ENCODE assay signal across 7 mouse cellular contexts in the genomic region with DNA sequence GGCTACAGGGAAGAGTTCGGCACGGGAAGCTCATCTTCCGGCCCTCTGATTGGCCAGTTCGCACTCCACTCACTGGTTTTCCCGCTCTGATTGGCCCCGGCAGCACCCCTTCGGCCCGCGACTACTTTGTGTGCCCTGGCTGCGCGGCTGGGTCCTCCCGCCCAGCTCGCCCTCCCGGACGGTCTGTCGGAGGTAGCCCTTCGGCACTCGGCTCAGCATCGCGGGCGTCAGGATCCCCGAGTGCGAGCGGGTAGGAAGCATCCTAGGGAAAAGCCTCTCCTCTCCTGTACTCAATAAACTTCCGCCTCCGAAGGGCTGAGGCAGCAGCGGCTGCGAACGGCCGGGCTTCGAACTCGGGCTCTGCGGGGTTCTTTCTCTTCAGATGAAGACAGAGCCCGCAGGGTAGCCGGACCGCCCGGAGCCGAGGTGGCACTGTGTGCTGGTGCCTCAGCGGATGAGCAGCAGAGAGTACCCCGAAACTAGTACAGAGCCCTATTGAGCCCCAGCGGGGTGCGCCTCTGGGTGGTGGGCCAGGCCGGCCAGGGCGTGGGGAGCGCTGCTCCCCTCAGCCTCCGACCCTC. TPM values are rescaled to one million over a fixed set of nuclear protein-coding genes. Genes with fewer than 3 reads are reported as not detected.
A peak's percentile ranks its signal among the peaks of the same experiment; 100 is the strongest.
DNase-seq lines count a peak whose midpoint lies in the region; ATAC-seq lines count a peak whose summit lies in the region.

Gene Fut8 (plus strand): TSS at position 176 of the 581 bp plus-strand sequence.

- peaks cover 5% of the 10 kb centered on the region; the same call in 1 of the 2 replicates for H3K4me1 ChIP-seq in intestine, embryonic 16.5 days (ENCODE audit: control insufficient read depth, insufficient read depth, low read length)
- peaks cover 6% of the 10 kb centered on the region; the same call in 1 of the 2 replicates for H3K4me1 ChIP-seq in midbrain, embryonic 11.5 days (ENCODE audit: control insufficient read depth, insufficient read depth, low read length)

- peak; percentile 80 for ATAC-seq in intestine, embryonic 16.5 days
- ATAC-seq in midbrain, embryonic 11.5 days (ENCODE audit: low FRiP score), result peak; percentile 83

- intact Hi-C loops in gastrocnemius, postnatal 36 days (cut with DNase I), result loop anchor here (10.0 kb wide), 1 partner anchor 233 kb away; no protein-coding TSS in a partner anchor
- intact Hi-C loops in left cerebral cortex, postnatal 36 days (cut with DNase I), result loop anchor here (5.0 kb wide), 3 partner anchors 231 to 989 kb away; partner anchors contain the start of gene Gphn

- peak within 1 kb of the TSS; percentile 94 for H3K27ac ChIP-seq in intestine, embryonic 16.5 days (ENCODE audit: low read length)
- peak within 1 kb of the TSS; percentile 94 for H3K27ac ChIP-seq in midbrain, embryonic 11.5 days (ENCODE audit: low read depth, low read length)

- DNase-seq in adrenal gland, adult 18-20 months (ENCODE audit: low spot score in 2 of 2), result peak; percentile 79 to 84
- peak; percentile 95 for DNase-seq in embryo, embryonic 11 days
- peak; percentile 84 to 87 for DNase-seq in gastrocnemius, postnatal 36 days
- DNase-seq in left cerebral cortex, postnatal 36 days (ENCODE audit: low spot score in 2 of 2), result peak; percentile 89 to 90
- DNase-seq in midbrain, embryonic 11.5 days (ENCODE audit: low spot score, missing footprints), result peak; percentile 97
- peak; percentile 90 for DNase-seq in skeletal muscle tissue, adult 2 months (ENCODE audit: low read depth, low spot score)

- H3K9me3 ChIP-seq in intestine, embryonic 16.5 days (ENCODE audit: control insufficient read depth, low read length), result no peaks in the 10 kb centered on the region
- no peaks in the 10 kb centered on the region for H3K9me3 ChIP-seq in midbrain, embryonic 11.5 days (ENCODE audit: control insufficient read depth, low read length)

- peak within 1 kb of the TSS; percentile 90 for H3K9ac ChIP-seq in intestine, embryonic 16.5 days (ENCODE audit: low read depth, low read length)
- peak within 1 kb of the TSS; percentile 94 for H3K9ac ChIP-seq in midbrain, embryonic 11.5 days (ENCODE audit: low read length)

- H3K4me2 ChIP-seq in intestine, embryonic 16.5 days (ENCODE audit: low read depth, low read length), result peak within 1 kb of the TSS; percentile 94
- H3K4me2 ChIP-seq in midbrain, embryonic 11.5 days, result peak within 1 kb of the TSS; percentile 87

- H3K4me3 ChIP-seq in intestine, embryonic 16.5 days (ENCODE audit: low read length), result peak within 1 kb of the TSS; percentile 83
- H3K4me3 ChIP-seq in midbrain, embryonic 11.5 days (ENCODE audit: low read depth, low read length), result peak within 1 kb of the TSS; percentile 83

- WGBS in intestine, embryonic 16.5 days, result under 1% methylated on average over 46 of the region's 46 CpGs
- under 1% methylated on average over 46 of the region's 46 CpGs for whole genome bisulfite sequencing in midbrain, embryonic 11.5 days

- no peaks in the 10 kb centered on the region; the same call in 1 of the 2 replicates for H3K27me3 ChIP-seq in intestine, embryonic 16.5 days (replicated peaks; ENCODE audit: control insufficient read depth, insufficient read depth, low read length)
- no peaks in the 10 kb centered on the region for H3K27me3 ChIP-seq in midbrain, embryonic 11.5 days (ENCODE audit: control insufficient read depth, insufficient read depth, low read length)

- H3K36me3 ChIP-seq in intestine, embryonic 16.5 days (ENCODE audit: control insufficient read depth, insufficient read depth, low read length), result no peaks in the 10 kb centered on the region
- no peaks in the 10 kb centered on the region for H3K36me3 ChIP-seq in midbrain, embryonic 11.5 days (ENCODE audit: control insufficient read depth, insufficient read depth, low read length)

RNA-seq across cellular contexts. Expression of gene Fut8, which starts in this region (rescaled TPM):
- 10 to 100 TPM; 25.5 to 32.4 TPM for total RNA-seq in adrenal gland, adult 18-20 months (2021)
- 10 to 100 TPM; 13.1 to 13.4 TPM for total RNA-seq in gastrocnemius, postnatal 36 days (2021)
- polyA plus RNA-seq in intestine, embryonic 16.5 days (2015; fragmentation: Nextera tagmentation; extraction: Ambion mirVana), result 16.2 and 16.5 TPM in 2 replicates
- 10 to 100 TPM; 60.3 to 61.6 TPM for total RNA-seq in left cerebral cortex, postnatal 36 days (2021)
- 34.7 and 35.7 TPM in 2 replicates for polyA plus RNA-seq in midbrain, embryonic 11.5 days (2014; fragmentation: Nextera tagmentation; extraction: Ambion mirVana)

Comparison
In these comparisons a context has a peak if more than half of its experiments do, and no peak if none do; other contexts are left out.
1. Peak in every context shown above with its lines: DNase-seq, ATAC-seq, H3K4me3 ChIP-seq and H3K27ac ChIP-seq.